Mouse (Mus musculus) MEL (cell line): Measurements from ENCODE around the gene Wap. TPM values are rescaled to one million over a fixed set of nuclear protein-coding genes. Genes with fewer than 3 reads are reported as not detected.

Experiments
- DNase-seq: peaks from one replicate; pipeline ENCODE4 v3.0.0; 2011; ENCODE audit warnings: low read depth, low spot score
- H3K27ac ChIP-seq: 2 replicates; pipeline ENCODE4 v1.5.1; 2012; ENCODE audit warnings: low read depth, mild to moderate bottlenecking, control low read depth, low read length, moderate library complexity; ENCODE audit not compliant: control insufficient read depth
- H3K27me3 ChIP-seq, 2 experiments: fragments of 150-350 bp in 1 of 2; sonication (generic) in 1 of 2; 2 replicates each; pipeline ENCODE4 v1.6.1; 2012; ENCODE audit warnings: low read length in 2 of 2, mild to moderate bottlenecking in 2 of 2, improper control_type of control experiment in 1 of 2, moderate library complexity in 1 of 2; ENCODE audit not compliant: insufficient read depth in 2 of 2, control insufficient read depth in 1 of 2
- H3K36me3 ChIP-seq, 2 experiments: 2 replicates each; pipeline ENCODE4 v1.6.1; 2012 to 2014; ENCODE audit warnings: low read length in 2 of 2, improper control_type of control experiment in 1 of 2, inconsistent platforms in 1 of 2, mild to moderate bottlenecking in 1 of 2; ENCODE audit not compliant: insufficient read depth in 2 of 2, control insufficient read depth in 1 of 2
- H3K4me1 ChIP-seq, 2 experiments: fragments of 150-350 bp in 1 of 2; sonication (generic) in 1 of 2; 2 replicates each; pipeline ENCODE4 v1.6.1; 2012; ENCODE audit warnings: low read length in 2 of 2, improper control_type of control experiment in 1 of 2, mild to moderate bottlenecking in 1 of 2; ENCODE audit not compliant: insufficient read depth in 2 of 2, control insufficient read depth in 1 of 2
- H3K4me3 ChIP-seq, 2 experiments: fragments of 150-350 bp in 1 of 2; sonication (generic) in 1 of 2; 2 replicates each; pipeline ENCODE4 v1.5.1; 2012; ENCODE audit warnings: low read depth in 2 of 2, low read length in 2 of 2, mild to moderate bottlenecking in 2 of 2, moderate library complexity in 2 of 2, control low read depth in 1 of 2, improper control_type of control experiment in 1 of 2; ENCODE audit not compliant: control insufficient read depth in 1 of 2, insufficient read depth in 1 of 2
- H3K79me2 ChIP-seq: 2 replicates; pipeline ENCODE4 v1.6.1; 2012; ENCODE audit warnings: mild to moderate bottlenecking, low read length, moderate library complexity; ENCODE audit not compliant: control insufficient read depth, poor library complexity, insufficient read depth
- H3K9ac ChIP-seq: 2 replicates; pipeline ENCODE4 v1.6.1; 2012; ENCODE audit warnings: low read depth, mild to moderate bottlenecking, control low read depth, low read length, moderate library complexity; ENCODE audit not compliant: control insufficient read depth, poor library complexity, severe bottlenecking
- H3K9me3 ChIP-seq: fragments of 150-350 bp; sonication (generic); replicated peaks from 2 replicates; pipeline ENCODE4 v1.6.1; 2012; ENCODE audit warnings: mild to moderate bottlenecking, low read length, improper control_type of control experiment, moderate library complexity; ENCODE audit not compliant: insufficient read depth
- BHLHE40 ChIP-seq: IDR thresholded peaks from 2 replicates; pipeline ENCODE4 v1.6.1; 2012; ENCODE audit warnings: low read depth, mild to moderate bottlenecking, inconsistent platforms, low read length, improper control_type of control experiment, borderline replicate concordance
- CHD1 ChIP-seq: IDR thresholded peaks from 2 replicates; pipeline ENCODE4 v1.6.1; 2012; ENCODE audit warnings: low read depth, mild to moderate bottlenecking, inconsistent platforms, low read length, improper control_type of control experiment
- CTCF ChIP-seq, 3 experiments: IDR thresholded peaks in 2 of 3; conservative IDR thresholded peaks in 1 of 3; 2 replicates each; pipeline ENCODE4 v1.5.1; 2011 to 2012; ENCODE audit warnings: low read length in 3 of 3, low read depth in 2 of 3, mild to moderate bottlenecking in 2 of 3, improper control_type of control experiment in 1 of 3, inconsistent platforms in 1 of 3, mixed read lengths in 1 of 3, moderate library complexity in 1 of 3; ENCODE audit not compliant: control insufficient read depth in 1 of 3, insufficient read depth in 1 of 3, poor library complexity in 1 of 3, severe bottlenecking in 1 of 3
- EP300 ChIP-seq, 2 experiments: IDR thresholded peaks; 2 replicates each; pipeline ENCODE4 v1.6.1; 2011; ENCODE audit warnings: improper control_type of control experiment in 2 of 2, low read length in 2 of 2, low read depth in 1 of 2, mild to moderate bottlenecking in 1 of 2
- ETS1 ChIP-seq: IDR thresholded peaks from 2 replicates; pipeline ENCODE4 v1.6.1; 2012; ENCODE audit warnings: low read depth, mild to moderate bottlenecking, inconsistent platforms, low read length, improper control_type of control experiment, moderate library complexity
- GATA1 ChIP-seq: IDR thresholded peaks from 2 replicates; pipeline ENCODE4 v1.6.1; 2011; ENCODE audit warnings: low read depth, low read length, improper control_type of control experiment
- HCFC1 ChIP-seq: IDR thresholded peaks from 2 replicates; pipeline ENCODE4 v1.6.1; 2012; ENCODE audit warnings: low read depth, mild to moderate bottlenecking, inconsistent platforms, low read length, improper control_type of control experiment, moderate library complexity
- JUND ChIP-seq: IDR thresholded peaks from 2 replicates; pipeline ENCODE4 v1.6.1; 2011; ENCODE audit warnings: low read depth, mild to moderate bottlenecking, improper control_type of control experiment, low read length
- KAT2A ChIP-seq: conservative IDR thresholded peaks from 2 replicates; pipeline ENCODE4 v1.6.1; 2012; ENCODE audit warnings: low read depth, low read length, improper control_type of control experiment, inconsistent platforms
- MXI1 ChIP-seq: IDR thresholded peaks from 2 replicates; pipeline ENCODE4 v1.6.1; 2011; ENCODE audit warnings: mild to moderate bottlenecking, low read depth, low read length, improper control_type of control experiment
- MYB ChIP-seq: IDR thresholded peaks from 2 replicates; pipeline ENCODE4 v1.6.1; 2011; ENCODE audit warnings: mild to moderate bottlenecking, low read depth, low read length, improper control_type of control experiment
- MYC ChIP-seq: IDR thresholded peaks from 2 replicates; pipeline ENCODE4 v1.6.1; 2011; ENCODE audit warnings: low read depth, mild to moderate bottlenecking, low read length, improper control_type of control experiment, moderate library complexity
- POLR2AphosphoS2 ChIP-seq: IDR thresholded peaks from 2 replicates; pipeline ENCODE4 v1.6.1; 2011; ENCODE audit warnings: low read length, improper control_type of control experiment
- RAD21 ChIP-seq: IDR thresholded peaks from 2 replicates; pipeline ENCODE4 v1.6.1; 2011; ENCODE audit warnings: mild to moderate bottlenecking, low read depth, low read length, improper control_type of control experiment
- RCOR1 ChIP-seq: IDR thresholded peaks from 2 replicates; pipeline ENCODE4 v1.6.1; 2012; ENCODE audit warnings: low read depth, mild to moderate bottlenecking, inconsistent platforms, low read length, improper control_type of control experiment
- SIN3A ChIP-seq: IDR thresholded peaks from 2 replicates; pipeline ENCODE4 v1.6.1; 2012; ENCODE audit warnings: low read length, improper control_type of control experiment, inconsistent platforms
- TAL1 ChIP-seq: IDR thresholded peaks from 2 replicates; pipeline ENCODE4 v1.6.1; 2012; ENCODE audit warnings: mild to moderate bottlenecking, inconsistent platforms, low read length, moderate library complexity, mixed read lengths
- TBP ChIP-seq: IDR thresholded peaks from 2 replicates; pipeline ENCODE4 v1.8.0; 2011; ENCODE audit warnings: low read depth, low read length, improper control_type of control experiment
- TCF12 ChIP-seq: IDR thresholded peaks from 2 replicates; pipeline ENCODE4 v1.6.1; 2014; ENCODE audit warnings: low read depth, mild to moderate bottlenecking, inconsistent platforms, low read length, improper control_type of control experiment, moderate library complexity
- USF2 ChIP-seq, 2 experiments: IDR thresholded peaks; 2 replicates each; pipeline ENCODE4 v1.6.1; 2011 to 2012; ENCODE audit warnings: improper control_type of control experiment in 2 of 2, low read length in 2 of 2, borderline replicate concordance in 1 of 2, inconsistent platforms in 1 of 2, low read depth in 1 of 2, mild to moderate bottlenecking in 1 of 2; ENCODE audit not compliant: insufficient read depth in 1 of 2
- ZKSCAN1 ChIP-seq: IDR thresholded peaks from 2 replicates; pipeline ENCODE4 v1.6.1; 2012; ENCODE audit warnings: low read depth, mild to moderate bottlenecking, inconsistent platforms, low read length, improper control_type of control experiment, moderate library complexity
- ZNF384 ChIP-seq: IDR thresholded peaks from 2 replicates; pipeline ENCODE4 v1.6.1; 2012; ENCODE audit warnings: low read depth, mild to moderate bottlenecking, inconsistent platforms, low read length, improper control_type of control experiment
- polyA plus RNA-seq, 2 experiments: library from polyadenylated mRNA; stranded (reverse) in 1 of 2; unstranded in 1 of 2; fragments of >175 nt in 1 of 2; fragments of >200 nt in 1 of 2; gene quantifications; 2 replicates each; pipeline versions ENCODE4 v1.2.1 to v1.2.4; 2012; ENCODE audit warnings: low replicate concordance in 2 of 2, low read depth in 1 of 2; ENCODE audit not compliant: insufficient read length in 2 of 2, insufficient read depth in 1 of 2, missing spikeins in 1 of 2
- total RNA-seq: library from RNA; depleted of rRNA; stranded (reverse); fragments of 300-350 nt; gene quantifications from 2 replicates; pipeline ENCODE4 v1.2.3, GENCODE M21; 2012

Gene Wap
- total and polyA plus RNA-seq, 3 experiments, result not detected

DNA sequence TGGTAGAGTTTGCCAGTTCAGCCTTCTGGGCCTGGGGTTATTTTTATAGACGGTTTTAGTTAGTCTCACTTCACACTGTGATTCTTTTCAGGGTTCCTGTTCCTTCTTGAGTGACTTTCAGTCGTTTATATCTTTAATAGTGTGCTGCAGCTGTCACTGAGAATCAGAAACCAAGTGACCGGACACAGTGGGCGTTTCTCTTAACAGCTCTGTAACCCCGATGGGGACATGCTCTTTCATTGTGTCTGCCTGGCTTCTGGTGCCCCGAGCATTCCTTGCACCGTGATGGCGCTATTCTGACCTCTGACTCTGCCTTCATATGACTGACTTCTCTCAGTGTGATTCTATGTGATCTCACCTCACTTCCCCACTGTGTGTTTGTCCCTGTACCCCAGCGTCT lies 30.6 kb upstream of the Wap start:
- DNase-seq, result no peak
- Histone ChIP-seq H3K4me3 (no peak overlapping the region), H3K27me3 (no peaks in the 10 kb centered on the region; a peak in 1 of 4 replicates), H3K27ac (no peak overlapping the region), H3K9ac (no peak overlapping the region), H3K36me3 (no peaks in the 10 kb centered on the region), H3K4me1 (no peaks in the 10 kb centered on the region)
- TF ChIP-seq SIN3A, result no peak
- TF ChIP-seq GATA1, result no peak
- no peak for TF ChIP-seq TCF12
- no peak for TF ChIP-seq JUND
- no peak for TF ChIP-seq ZNF384
- no peak for TF ChIP-seq EP300 (IDR thresholded peaks at IDR 0.05; ENCODE audit: low read depth in 1 of 2, low read length in 2 of 2)
- no peak for TF ChIP-seq RCOR1
- no peak for TF ChIP-seq CTCF (IDR thresholded peaks at IDR 0.05 in 2 of 3, conservative IDR thresholded peaks at IDR 0.05 in 1 of 3; ENCODE audit: control insufficient read depth in 1 of 3, insufficient read depth in 1 of 3, low read depth in 2 of 3, low read length in 3 of 3, poor library complexity in 1 of 3, severe bottlenecking in 1 of 3)
- no peak for TF ChIP-seq HCFC1
- no peak for TF ChIP-seq BHLHE40
- no peak for TF ChIP-seq RAD21
- no peak for TF ChIP-seq MYB
- no peak for TF ChIP-seq ETS1
- no peak for TF ChIP-seq CHD1
- TF ChIP-seq POLR2AphosphoS2, result no peak
- no peak for TF ChIP-seq ZKSCAN1
- TF ChIP-seq MXI1, result no peak
- TF ChIP-seq USF2 (IDR thresholded peaks at IDR 0.05; ENCODE audit: borderline replicate concordance in 1 of 2, insufficient read depth in 1 of 2, low read depth in 1 of 2, low read length in 2 of 2), result no peak
- TF ChIP-seq TBP, result no peak
- TF ChIP-seq MYC, result no peak
- TF ChIP-seq, all 39 proteins: peak for 0
- H3K79me2 ChIP-seq, result no peaks in the 10 kb centered on the region
- no peaks in the 10 kb centered on the region for H3K9me3 ChIP-seq

DNA sequence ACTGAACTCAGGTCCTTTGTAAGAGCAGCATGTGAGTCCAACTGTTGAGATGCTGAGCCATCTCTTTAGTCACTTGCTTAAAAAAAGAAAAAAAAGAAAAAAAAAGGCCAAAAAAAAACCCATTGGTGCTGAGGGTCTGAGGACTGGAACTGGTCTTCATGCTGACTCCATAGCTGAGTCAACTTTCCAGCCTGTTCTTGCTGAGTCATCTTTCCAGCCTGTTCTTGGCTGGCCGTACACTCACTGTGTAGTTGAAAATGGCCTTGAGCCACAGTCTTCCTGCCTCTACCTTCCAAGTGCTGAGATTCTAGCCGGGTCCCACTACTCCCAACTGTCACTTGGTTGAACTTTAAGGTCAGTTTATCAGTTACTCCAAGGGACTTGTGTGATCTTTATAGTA lies 28.2 kb upstream of the Wap start:
- H3K9ac ChIP-seq, result no peak overlapping the region
- H3K36me3 ChIP-seq, result no peaks in the 10 kb centered on the region
- no peak for DNase-seq
- no peaks in the 10 kb centered on the region for H3K79me2 ChIP-seq
- no peak overlapping the region for H3K27ac ChIP-seq
- no peak overlapping the region for H3K4me3 ChIP-seq
- H3K27me3 ChIP-seq, result no peaks in the 10 kb centered on the region; a peak in 2 of 4 replicates
- TF ChIP-seq HCFC1 (no peak), KAT2A (no peak), TAL1 (no peak)
- no peaks in the 10 kb centered on the region for H3K9me3 ChIP-seq
- no peaks in the 10 kb centered on the region for H3K4me1 ChIP-seq
